In the genomic region with DNA sequence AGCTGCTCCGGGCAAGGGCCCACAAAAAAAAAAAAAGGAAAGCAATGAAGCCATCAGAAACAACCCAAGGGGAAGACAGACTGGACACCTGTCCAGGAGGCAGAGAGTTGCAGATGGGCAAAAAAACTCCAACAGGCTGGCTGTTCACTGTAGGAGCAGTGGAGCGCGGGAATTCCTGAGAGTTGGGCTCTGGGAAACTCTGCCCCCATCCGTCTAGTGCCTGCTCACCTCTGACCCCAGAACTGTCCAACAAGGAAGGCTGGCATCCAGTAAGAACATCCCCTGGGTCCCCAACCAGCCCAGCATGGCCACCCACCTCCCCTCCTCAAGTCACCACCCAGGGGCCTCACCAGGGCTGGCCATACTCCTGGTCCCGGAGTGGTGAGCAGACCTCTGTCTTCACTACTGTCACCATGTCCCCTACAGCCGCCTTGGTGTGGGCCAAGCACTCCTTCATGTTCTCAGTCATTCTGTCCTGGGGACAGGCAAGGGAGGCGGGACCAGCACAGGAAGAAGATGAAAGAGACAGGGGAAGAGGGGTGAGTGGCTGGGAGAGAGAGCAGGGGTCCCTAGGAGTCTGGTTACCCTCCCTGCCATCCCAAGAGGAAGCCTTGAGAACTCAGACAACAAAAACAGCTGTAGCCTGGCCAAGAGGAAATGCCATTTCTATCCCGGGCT, we compare ENCODE assay signal across 8 mouse cellular contexts. TPM values are rescaled to one million over a fixed set of nuclear protein-coding genes. Genes with fewer than 3 reads are reported as not detected.
DNase-seq lines count a peak whose midpoint lies in the region; ATAC-seq and TF ChIP-seq lines count a peak whose summit lies in the region.

No protein-coding gene starts in this region.

- peaks cover 80% of the 10 kb centered on the region for H3K4me1 ChIP-seq in G1E (ENCODE audit: insufficient read depth, low read depth, low read length)
- peaks cover 19% of the 10 kb centered on the region for H3K4me1 ChIP-seq in hindbrain, embryonic 15.5 days (replicated peaks)
- H3K4me1 ChIP-seq in liver, embryonic 15.5 days (replicated peaks): peaks cover 41% of the 10 kb centered on the region

- peak overlapping the region; percentile 73 for H3K27ac ChIP-seq in hindbrain, embryonic 15.5 days (replicated peaks)
- H3K27ac ChIP-seq in liver, embryonic 15.5 days (replicated peaks): peak overlapping the region; percentile 66

- no peak for TF ChIP-seq CTCF in G1E (IDR thresholded peaks at IDR 0.05; ENCODE audit: low read depth, low read length)

- DNase-seq in G1E (ENCODE audit: low spot score): peak; percentile 55
- peak; percentile 3 for DNase-seq in R1 (ENCODE audit: low read depth, low spot score)
- DNase-seq in right cerebral cortex, postnatal 4 days: no peak
- DNase-seq in layer of hippocampus, postnatal 25 days (ENCODE audit: extremely low spot score in 1 of 2, low spot score in 1 of 2): no peak
- no peak for DNase-seq in gastrocnemius, postnatal 4 days (ENCODE audit: low spot score in 2 of 2)
- no peak for DNase-seq in right cerebral cortex, adult 18-20 months

- 0 out of 2 replicates have a peak overlapping the region, but pooled peaks have one; percentile 70 for H3K9ac ChIP-seq in hindbrain, embryonic 15.5 days
- H3K9ac ChIP-seq in liver, embryonic 15.5 days: peak overlapping the region; percentile 56; the same call in 1 of the 2 replicates

- WGBS in hindbrain, embryonic 15.5 days: 66% methylated on average over 8 of the region's 8 CpGs
- WGBS in liver, embryonic 15.5 days (ENCODE audit: insufficient replicate concordance): 59% methylated on average over 8 of the region's 8 CpGs

- ATAC-seq in G1E (ENCODE audit: extremely low read depth, insufficient number of reproducible peaks, low FRiP score, poor library complexity, severe bottlenecking): no peak
- ATAC-seq in hindbrain, embryonic 15.5 days (ENCODE audit: low FRiP score, low read depth): peak; percentile 24; the same call in 1 of the 2 replicates
- no peak for ATAC-seq in liver, embryonic 15.5 days (ENCODE audit: insufficient read depth)

- H3K4me3 ChIP-seq in G1E (ENCODE audit: low read depth, low read length): peak overlapping the region; percentile 84
- no peak overlapping the region for H3K4me3 ChIP-seq in hindbrain, embryonic 15.5 days
- H3K4me3 ChIP-seq in liver, embryonic 15.5 days (replicated peaks): peak overlapping the region; percentile 64

- H3K36me3 ChIP-seq in G1E (replicated peaks): peaks cover 61% of the 10 kb centered on the region
- H3K36me3 ChIP-seq in hindbrain, embryonic 15.5 days: peaks cover 6% of the 10 kb centered on the region; the same call in 1 of the 2 replicates
- H3K36me3 ChIP-seq in liver, embryonic 15.5 days (replicated peaks): no peaks in the 10 kb centered on the region

- no peaks in the 10 kb centered on the region for H3K9me3 ChIP-seq in G1E (replicated peaks)
- no peaks in the 10 kb centered on the region for H3K9me3 ChIP-seq in hindbrain, embryonic 15.5 days
- H3K9me3 ChIP-seq in liver, embryonic 15.5 days (replicated peaks): no peaks in the 10 kb centered on the region

- H3K4me2 ChIP-seq in hindbrain, embryonic 15.5 days: peak overlapping the region; percentile 98
- H3K4me2 ChIP-seq in liver, embryonic 15.5 days: peak overlapping the region; percentile 95

- no peaks in the 10 kb centered on the region for H3K27me3 ChIP-seq in G1E (ENCODE audit: insufficient read depth, low read length)
- no peaks in the 10 kb centered on the region for H3K27me3 ChIP-seq in hindbrain, embryonic 15.5 days
- peaks cover 8% of the 10 kb centered on the region; the same call in 1 of the 2 replicates for H3K27me3 ChIP-seq in liver, embryonic 15.5 days

RNA-seq across cellular contexts. Expression of gene Prdm11, which starts 32.4 kb away (rescaled TPM):
- total RNA-seq in G1E (2014; fragmentation: Nextera tagmentation) (69.1 and 87.1 TPM in 2 replicates), G1E (2017) (33.8 and 34.4 TPM in 2 replicates)
- 122 and 125 TPM in 2 replicates for polyA plus RNA-seq in G1E (2012)
- polyA plus RNA-seq in hindbrain, embryonic 15.5 days (2015; fragmentation: Nextera tagmentation; extraction: Ambion mirVana): 3.7 and 4.1 TPM in 2 replicates
- 2.2 and 3.1 TPM in 2 replicates for polyA plus RNA-seq in liver, embryonic 15.5 days (2015; fragmentation: Nextera tagmentation; extraction: Ambion mirVana)
- 10 to 100 TPM; 24.1 to 25.8 TPM for total RNA-seq in layer of hippocampus, postnatal 25 days (2021)
- 1 to 10 TPM; 6.7 TPM for total RNA-seq in gastrocnemius, postnatal 4 days (2021)

Comparison
In these comparisons a context has a peak if more than half of its experiments do, and no peak if none do; other contexts are left out.
1. DNase-seq: peak in G1E (single experiment) and R1 (single experiment); none in right cerebral cortex, postnatal 4 days (single experiment), layer of hippocampus, postnatal 25 days (0 of 2), gastrocnemius, postnatal 4 days (0 of 2) and right cerebral cortex, adult 18-20 months (single experiment).